Mouse (Mus musculus): ENCODE results near the gene Bach2. TPM values are rescaled to one million over a fixed set of nuclear protein-coding genes. Genes with fewer than 3 reads are reported as not detected.

The Bach2 gene
- polyA plus RNA-seq, 1 experiment from 2014 or later = 19.1 TPM

- Histone ChIP-seq H3K9me3 (ENCODE audit: control insufficient read depth, low read length) (no peaks in the 10 kb centered on the region), H3K27me3 (replicated peaks; ENCODE audit: control insufficient read depth, insufficient read depth, low read length) (no peaks in the 10 kb centered on the region), H3K4me3 (ENCODE audit: low read length) (no peak overlapping the region), H3K4me1 (ENCODE audit: control insufficient read depth, insufficient read depth, low read depth, low read length) (peaks cover 26% of the 10 kb centered on the region), H3K27ac (ENCODE audit: low read depth, low read length) (no peak overlapping the region), H3K9ac (ENCODE audit: low read depth, low read length) (no peak overlapping the region), H3K4me2 (ENCODE audit: low read length) (no peak overlapping the region), H3K36me3 (ENCODE audit: control insufficient read depth, insufficient read depth, low read length) (no peaks in the 10 kb centered on the region)
- WGBS = 68% methylated on average over 10 of the region's 10 CpGs
- ATAC-seq = no peak
Observed at GRCm38 (mm10) chr4:32386346-32386745, 147.7 kb downstream of the Bach2 start.

- Histone ChIP-seq H3K9me3 (ENCODE audit: control insufficient read depth, low read length) (no peaks in the 10 kb centered on the region), H3K36me3 (ENCODE audit: control insufficient read depth, insufficient read depth, low read length) (no peaks in the 10 kb centered on the region), H3K4me2 (ENCODE audit: low read length) (no peak overlapping the region), H3K27me3 (replicated peaks; ENCODE audit: control insufficient read depth, insufficient read depth, low read length) (no peaks in the 10 kb centered on the region), H3K9ac (ENCODE audit: low read depth, low read length) (no peak overlapping the region), H3K4me1 (ENCODE audit: control insufficient read depth, insufficient read depth, low read depth, low read length) (peaks cover 24% of the 10 kb centered on the region), H3K4me3 (ENCODE audit: low read length) (no peak overlapping the region), H3K27ac (ENCODE audit: low read depth, low read length) (no peak overlapping the region)
- ATAC-seq = no peak
- WGBS = 81% methylated on average over 8 of the region's 8 CpGs
Observed at GRCm38 (mm10) chr4:32386931-32387330, 148.3 kb downstream of the Bach2 start.

DNA sequence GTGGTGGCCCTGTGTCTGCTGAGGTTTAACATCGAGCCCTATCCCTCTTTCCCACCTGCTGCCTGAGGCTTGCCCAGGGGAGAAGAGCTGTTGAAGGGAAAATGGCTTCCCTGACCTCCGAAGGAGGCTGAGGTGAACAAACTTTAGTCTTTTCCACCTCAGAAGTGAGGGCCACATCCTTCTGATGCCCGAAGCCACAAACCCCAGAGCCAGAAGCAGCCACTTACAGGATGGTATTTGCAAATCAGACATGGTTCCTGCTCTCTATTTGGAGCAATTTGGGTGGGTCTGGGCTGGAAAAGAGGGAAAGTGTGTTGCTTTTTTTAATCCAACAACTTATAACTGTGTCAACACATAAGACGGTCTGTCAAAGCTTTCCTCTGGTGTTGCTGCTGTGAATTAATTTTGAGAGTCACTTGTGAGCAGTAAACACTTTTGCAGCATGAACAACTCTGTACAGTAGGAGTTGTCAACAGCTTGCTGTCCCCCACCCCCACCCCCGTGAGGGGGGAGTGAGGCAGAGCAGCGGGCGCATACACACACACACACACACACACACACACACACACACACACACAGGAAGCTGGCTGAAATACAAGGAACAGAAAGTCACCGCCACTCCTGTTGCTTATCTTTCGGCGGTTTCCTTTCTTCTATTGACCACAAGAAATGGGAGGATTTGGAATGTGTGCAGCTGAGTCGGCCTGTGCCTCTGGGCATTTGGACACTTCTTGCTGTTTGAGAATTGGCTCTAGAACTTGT, 149.1 kb downstream of the Bach2 start:
- WGBS = 48% methylated on average over 11 of the region's 11 CpGs

DNA sequence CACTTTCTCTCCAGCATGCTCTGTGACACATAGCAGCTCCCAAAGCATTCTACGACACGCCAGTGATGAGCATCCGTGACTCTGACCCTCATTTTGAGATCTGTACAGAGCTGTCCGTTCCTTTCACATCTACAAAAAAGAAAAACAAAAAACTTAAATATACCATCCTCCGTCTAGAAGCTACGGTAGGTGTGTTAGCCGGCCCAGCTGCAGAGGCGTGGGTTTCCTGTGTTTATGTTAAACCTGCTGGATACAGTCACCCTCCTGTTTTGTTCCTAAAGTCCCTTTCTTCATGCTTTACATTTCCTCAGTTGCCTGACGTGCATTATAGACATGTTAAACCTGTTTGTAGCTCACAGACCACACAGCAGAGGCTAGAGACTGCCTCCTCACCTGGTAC, 150.0 kb downstream of the Bach2 start:
- Histone ChIP-seq H3K36me3 (ENCODE audit: control insufficient read depth, insufficient read depth, low read length) (no peaks in the 10 kb centered on the region), H3K9ac (ENCODE audit: low read depth, low read length) (no peak overlapping the region), H3K4me1 (ENCODE audit: control insufficient read depth, insufficient read depth, low read depth, low read length) (peaks cover 18% of the 10 kb centered on the region), H3K27ac (ENCODE audit: low read depth, low read length) (no peak overlapping the region), H3K4me3 (ENCODE audit: low read length) (no peak overlapping the region), H3K4me2 (ENCODE audit: low read length) (no peak overlapping the region), H3K9me3 (ENCODE audit: control insufficient read depth, low read length) (no peaks in the 10 kb centered on the region), H3K27me3 (replicated peaks; ENCODE audit: control insufficient read depth, insufficient read depth, low read length) (no peaks in the 10 kb centered on the region)
- WGBS = 84% methylated on average over 9 of the region's 9 CpGs
- ATAC-seq = no peak

More for the DNA sequence above, 149.1 kb downstream of the Bach2 start:
- H3K9me3 ChIP-seq (ENCODE audit: control insufficient read depth, low read length) = no peaks in the 10 kb centered on the region
- H3K4me1 ChIP-seq (ENCODE audit: control insufficient read depth, insufficient read depth, low read depth, low read length) = peaks cover 19% of the 10 kb centered on the region
- H3K9ac ChIP-seq (ENCODE audit: low read depth, low read length) = no peak overlapping the region
- H3K27ac ChIP-seq (ENCODE audit: low read depth, low read length) = 0 out of 2 replicates have a peak overlapping the region, but pooled peaks have one; percentile 37
- no peaks in the 10 kb centered on the region for H3K36me3 ChIP-seq (ENCODE audit: control insufficient read depth, insufficient read depth, low read length)
- no peaks in the 10 kb centered on the region for H3K27me3 ChIP-seq (replicated peaks; ENCODE audit: control insufficient read depth, insufficient read depth, low read length)
- no peak overlapping the region for H3K4me3 ChIP-seq (ENCODE audit: low read length)
- ATAC-seq = no peak
- no peak overlapping the region for H3K4me2 ChIP-seq (ENCODE audit: low read length)

GRCm38 (mm10) chr4:32389107-32389800, 150.7 kb downstream of the Bach2 start:
- ATAC-seq = 0 out of 2 replicates have a peak, but pooled peaks have one; percentile 26
- H3K9me3 ChIP-seq (ENCODE audit: control insufficient read depth, low read length) = no peaks in the 10 kb centered on the region
- H3K4me2 ChIP-seq (ENCODE audit: low read length) = no peak overlapping the region
- H3K4me1 ChIP-seq (ENCODE audit: control insufficient read depth, insufficient read depth, low read depth, low read length) = peaks cover 18% of the 10 kb centered on the region
- H3K36me3 ChIP-seq (ENCODE audit: control insufficient read depth, insufficient read depth, low read length) = no peaks in the 10 kb centered on the region
- no peak overlapping the region for H3K4me3 ChIP-seq (ENCODE audit: low read length)
- H3K9ac ChIP-seq (ENCODE audit: low read depth, low read length) = no peak overlapping the region
- H3K27me3 ChIP-seq (replicated peaks; ENCODE audit: control insufficient read depth, insufficient read depth, low read length) = no peaks in the 10 kb centered on the region
- H3K27ac ChIP-seq (ENCODE audit: low read depth, low read length) = no peak overlapping the region
- 47% methylated on average over 14 of the region's 14 CpGs for WGBS

- Histone ChIP-seq H3K4me3 (ENCODE audit: low read length) (no peak overlapping the region), H3K27me3 (replicated peaks; ENCODE audit: control insufficient read depth, insufficient read depth, low read length) (no peaks in the 10 kb centered on the region), H3K9ac (ENCODE audit: low read depth, low read length) (no peak overlapping the region), H3K4me2 (ENCODE audit: low read length) (no peak overlapping the region), H3K27ac (ENCODE audit: low read depth, low read length) (no peak overlapping the region), H3K9me3 (ENCODE audit: control insufficient read depth, low read length) (no peaks in the 10 kb centered on the region), H3K36me3 (ENCODE audit: control insufficient read depth, insufficient read depth, low read length) (no peaks in the 10 kb centered on the region), H3K4me1 (ENCODE audit: control insufficient read depth, insufficient read depth, low read depth, low read length) (peaks cover 18% of the 10 kb centered on the region)
- no peak for ATAC-seq
- 91% methylated on average over 8 of the region's 8 CpGs for WGBS
Observed at GRCm38 (mm10) chr4:32391260-32391659, 152.7 kb downstream of the Bach2 start.

GRCm38 (mm10) chr4:32393226-32393625, 154.6 kb downstream of the Bach2 start:
- H3K27ac ChIP-seq (ENCODE audit: low read depth, low read length) = no peak overlapping the region
- H3K36me3 ChIP-seq (ENCODE audit: control insufficient read depth, insufficient read depth, low read length) = no peaks in the 10 kb centered on the region
- H3K27me3 ChIP-seq (replicated peaks; ENCODE audit: control insufficient read depth, insufficient read depth, low read length) = no peaks in the 10 kb centered on the region
- WGBS = 82% methylated on average over 3 of the region's 3 CpGs
- no peak overlapping the region for H3K9ac ChIP-seq (ENCODE audit: low read depth, low read length)
- no peak overlapping the region for H3K4me3 ChIP-seq (ENCODE audit: low read length)
- no peak for ATAC-seq
- no peak overlapping the region for H3K4me2 ChIP-seq (ENCODE audit: low read length)
- no peaks in the 10 kb centered on the region for H3K9me3 ChIP-seq (ENCODE audit: control insufficient read depth, low read length)
- peaks cover 7% of the 10 kb centered on the region for H3K4me1 ChIP-seq (ENCODE audit: control insufficient read depth, insufficient read depth, low read depth, low read length)

GRCm38 (mm10) chr4:32393951-32394350, 155.3 kb downstream of the Bach2 start:
- H3K4me1 ChIP-seq (ENCODE audit: control insufficient read depth, insufficient read depth, low read depth, low read length) = peaks cover 4% of the 10 kb centered on the region
- whole genome bisulfite sequencing = 37% methylated on average over 1 of the region's 1 CpGs
- H3K36me3 ChIP-seq (ENCODE audit: control insufficient read depth, insufficient read depth, low read length) = no peaks in the 10 kb centered on the region
- no peak overlapping the region for H3K9ac ChIP-seq (ENCODE audit: low read depth, low read length)
- H3K27me3 ChIP-seq (replicated peaks; ENCODE audit: control insufficient read depth, insufficient read depth, low read length) = no peaks in the 10 kb centered on the region
- H3K27ac ChIP-seq (ENCODE audit: low read depth, low read length) = no peak overlapping the region
- H3K4me2 ChIP-seq (ENCODE audit: low read length) = no peak overlapping the region
- H3K9me3 ChIP-seq (ENCODE audit: control insufficient read depth, low read length) = no peaks in the 10 kb centered on the region
- no peak for ATAC-seq
- no peak overlapping the region for H3K4me3 ChIP-seq (ENCODE audit: low read length)

- Histone ChIP-seq H3K4me1 (ENCODE audit: control insufficient read depth, insufficient read depth, low read depth, low read length) (no peaks in the 10 kb centered on the region; the same call in 1 of the 2 replicates), H3K4me2 (ENCODE audit: low read length) (no peak overlapping the region), H3K9me3 (ENCODE audit: control insufficient read depth, low read length) (no peaks in the 10 kb centered on the region), H3K27ac (ENCODE audit: low read depth, low read length) (no peak overlapping the region), H3K4me3 (ENCODE audit: low read length) (no peak overlapping the region), H3K36me3 (ENCODE audit: control insufficient read depth, insufficient read depth, low read length) (no peaks in the 10 kb centered on the region), H3K27me3 (replicated peaks; ENCODE audit: control insufficient read depth, insufficient read depth, low read length) (no peaks in the 10 kb centered on the region), H3K9ac (ENCODE audit: low read depth, low read length) (no peak overlapping the region)
- no peak for ATAC-seq
- 77% methylated on average over 2 of the region's 2 CpGs for WGBS
Observed at GRCm38 (mm10) chr4:32394850-32395249, 156.2 kb downstream of the Bach2 start.
